Mouse (Mus musculus) spleen, adult 2 months (tissue): ENCODE data around the gene Lrrc29.

Experiments used
- CTCF ChIP-seq: fragments of 200-500 bp; IDR thresholded peaks from 2 replicates; pipeline ENCODE4 v1.5.1; 2011; ENCODE audit warnings: mild to moderate bottlenecking, inconsistent platforms; ENCODE audit not compliant: insufficient read depth, insufficient read length, insufficient replicate concordance; ENCODE audit errors: extremely low read depth
- POLR2A ChIP-seq: fragments of 200-500 bp; IDR thresholded peaks from 2 replicates; pipeline ENCODE4 v1.6.1; 2011; ENCODE audit warnings: low read depth, low read length, inconsistent platforms

- no peak for TF ChIP-seq POLR2A
- TF ChIP-seq CTCF = no peak
Measured at GRCm38 (mm10) chr8:105282239-105282638, 43.8 kb downstream of the Lrrc29 start.
